In genomic region chr9:64474142-64474541, GRCm38 (mm10) we compare ENCODE assay signal across 13 mouse cellular contexts.
DNase-seq lines count a peak whose midpoint lies in the region; ATAC-seq lines count a peak whose summit lies in the region.
"Had no signal": no experiment of that assay in that cellular context is flagged by ENCODE, and none has a peak within 500 bp of the region (broad histone marks: within the 10 kb centered on the region; RNA-seq: fewer than 3 reads in every experiment).

No protein-coding gene starts in this region.

- H3K4me3 ChIP-seq in kidney, embryonic 14.5 days (ENCODE audit: low read length), result no peak overlapping the region
- H3K4me3 ChIP-seq: erythroblast, embryonic 14.5 days; heart, embryonic 15.5 days; limb, embryonic 12.5 days; midbrain, embryonic 10.5 days had no signal

- H3K4me2 ChIP-seq in kidney, embryonic 14.5 days (replicated peaks; ENCODE audit: low read depth, low read length), result no peak overlapping the region
- H3K4me2 ChIP-seq: heart, embryonic 15.5 days; limb, embryonic 12.5 days had no signal

- H3K9ac ChIP-seq in kidney, embryonic 14.5 days (ENCODE audit: low read depth, low read length), result no peak overlapping the region
- H3K9ac ChIP-seq: heart, embryonic 15.5 days; limb, embryonic 12.5 days had no signal

- H3K27ac ChIP-seq in kidney, embryonic 14.5 days (ENCODE audit: low read depth, low read length), result no peak overlapping the region
- H3K27ac ChIP-seq: heart, embryonic 15.5 days; limb, embryonic 12.5 days; midbrain, embryonic 10.5 days had no signal

- no peaks in the 10 kb centered on the region for H3K9me3 ChIP-seq in kidney, embryonic 14.5 days (ENCODE audit: control insufficient read depth, low read length)
- H3K9me3 ChIP-seq: heart, embryonic 15.5 days; limb, embryonic 12.5 days; midbrain, embryonic 10.5 days had no signal

- H3K27me3 ChIP-seq in kidney, embryonic 14.5 days (ENCODE audit: control insufficient read depth, insufficient read depth, low read length), result 0 out of 2 replicates have a peak, but pooled peaks cover 2% of the 10 kb centered on the region

- peak; percentile 34 for DNase-seq in kidney, adult 9 months
- DNase-seq in NIH3T3 (ENCODE audit: low read depth), result peak; percentile 47
- DNase-seq in adrenal gland, postnatal 10 days, result peak; percentile 82
- peak; percentile 34 for DNase-seq in kidney, postnatal 14 days
- no peak for DNase-seq in left cerebral cortex, postnatal 25 days (ENCODE audit: low spot score in 2 of 2)
- DNase-seq: cerebellum, adult 11 months had no signal

- WGBS in kidney, embryonic 14.5 days, result 40% methylated on average over 4 of the region's 4 CpGs

- ATAC-seq in kidney, embryonic 14.5 days (ENCODE audit: low FRiP score, low TSS enrichment), result no peak
- no peak for ATAC-seq in activated CD4-positive, CD25-positive, alpha-beta regulatory T cell, adult 4 months
- ATAC-seq: lung, postnatal 0 days had no signal

- H3K36me3 ChIP-seq in kidney, embryonic 14.5 days (ENCODE audit: control insufficient read depth, insufficient read depth, low read length), result no peaks in the 10 kb centered on the region
- H3K36me3 ChIP-seq: heart, embryonic 15.5 days; limb, embryonic 12.5 days; midbrain, embryonic 10.5 days had no signal

- H3K4me1 ChIP-seq in kidney, embryonic 14.5 days (ENCODE audit: control insufficient read depth, insufficient read depth, low read length), result peaks cover 18% of the 10 kb centered on the region; the same call in 1 of the 2 replicates
- H3K4me1 ChIP-seq: heart, embryonic 15.5 days had no signal

- intact Hi-C loops in left cerebral cortex, postnatal 25 days (cut with DNase I), result no loop called here

Comparison
In these comparisons a context has a peak if more than half of its experiments do, and no peak if none do; other contexts are left out.
1. DNase-seq: peak in kidney, adult 9 months (single experiment), NIH3T3 (single experiment), adrenal gland, postnatal 10 days (single experiment) and kidney, postnatal 14 days (single experiment); none in left cerebral cortex, postnatal 25 days (0 of 2).